Mouse (Mus musculus) hindbrain, embryonic 11.5 days (tissue): ENCODE measurements at regions not wholly inside any gene's neighbourhood (a gene's known extent, or its start where the extent isn't known, plus 50 kb on each side); places are given as distances from the start of the nearest gene placed in this dataset.

ENCODE experiments used
- ATAC-seq: fragments of 200-750 bp; cut with Nextera tagmentation; 2 replicates; pipeline ENCODE4 v1.8.0; 2017; ENCODE audit warnings: mild to moderate bottlenecking, moderate TSS enrichment, moderate library complexity; ENCODE audit not compliant: low FRiP score
- DNase-seq: peaks from one replicate; pipeline ENCODE4 v3.0.0-alpha.2; 2015; ENCODE audit warnings: low spot score
- H3K27ac ChIP-seq: fragments of 300-500 bp; sonication (generic); 2 replicates; pipeline ENCODE4 v1.5.1; 2014; ENCODE audit warnings: mild to moderate bottlenecking, low read depth, low read length
- H3K27me3 ChIP-seq: fragments of 300-500 bp; sonication (generic); 2 replicates; pipeline ENCODE4 v1.6.1; 2014; ENCODE audit warnings: mild to moderate bottlenecking, low read length, moderate library complexity, mixed read lengths; ENCODE audit not compliant: control insufficient read depth, insufficient read depth
- H3K36me3 ChIP-seq: fragments of 300-500 bp; sonication (generic); 2 replicates; pipeline ENCODE4 v1.6.1; 2014; ENCODE audit warnings: mild to moderate bottlenecking, low read length, moderate library complexity, mixed read lengths; ENCODE audit not compliant: control insufficient read depth, insufficient read depth
- H3K4me1 ChIP-seq: fragments of 300-500 bp; sonication (generic); replicated peaks from 2 replicates; pipeline ENCODE4 v1.6.1; 2014; ENCODE audit warnings: low read length, mixed read lengths; ENCODE audit not compliant: control insufficient read depth, insufficient read depth
- H3K4me2 ChIP-seq: fragments of 300-500 bp; sonication (generic); replicated peaks from 2 replicates; pipeline ENCODE4 v1.6.1; 2014; ENCODE audit warnings: mild to moderate bottlenecking, low read depth, low read length
- H3K4me3 ChIP-seq: fragments of 300-500 bp; sonication (generic); 2 replicates; pipeline ENCODE4 v1.5.1; 2014; ENCODE audit warnings: low read depth, low read length
- H3K9ac ChIP-seq: fragments of 300-500 bp; sonication (generic); 2 replicates; pipeline ENCODE4 v1.6.1; 2014; ENCODE audit warnings: low read depth, low read length
- H3K9me3 ChIP-seq: fragments of 300-500 bp; sonication (generic); 2 replicates; pipeline ENCODE4 v1.6.1; 2016; ENCODE audit warnings: low read length; ENCODE audit not compliant: control insufficient read depth
- WGBS: fragments of 180-500 bp; shearing (Covaris S2); extraction: QIAGEN DNeasy Blood & Tissue Kit; methylation state at CpG from one replicate; pipeline ENCODE4 v1.1.7; 2014; 5-methylcytosine and 5-hydroxymethylcytosine counted together

- Histone ChIP-seq H3K27ac (no peak overlapping the region), H3K4me1 (no peaks in the 10 kb centered on the region), H3K27me3 (no peaks in the 10 kb centered on the region), H3K9ac (no peak overlapping the region), H3K9me3 (no peaks in the 10 kb centered on the region), H3K4me3 (no peak overlapping the region), H3K4me2 (no peak overlapping the region), H3K36me3 (no peaks in the 10 kb centered on the region)
- DNase-seq (no peak), ATAC-seq (no peak)
- 0% methylated on average over 1 of the region's 1 CpGs for WGBS
Measured at GRCm38 (mm10) chr6:49606028-49606427, 210.6 kb downstream of the Stk31 start.

GRCm38 (mm10) chr6:49606626-49607158 lies 211.3 kb downstream of the Stk31 start:
- H3K27me3 ChIP-seq: no peaks in the 10 kb centered on the region
- WGBS: 36% methylated on average over 9 of the region's 9 CpGs
- H3K36me3 ChIP-seq: no peaks in the 10 kb centered on the region
- DNase-seq: no peak
- no peaks in the 10 kb centered on the region for H3K4me1 ChIP-seq
- H3K9ac ChIP-seq: no peak overlapping the region
- H3K4me2 ChIP-seq: no peak overlapping the region
- no peak for ATAC-seq
- H3K27ac ChIP-seq: no peak overlapping the region
- H3K4me3 ChIP-seq: no peak overlapping the region
- H3K9me3 ChIP-seq: no peaks in the 10 kb centered on the region

GRCm38 (mm10) chr6:49624080-49624479 lies 198.4 kb upstream of the Npy start:
- Histone ChIP-seq H3K27ac (no peak overlapping the region), H3K9ac (no peak overlapping the region), H3K36me3 (no peaks in the 10 kb centered on the region), H3K4me2 (no peak overlapping the region), H3K4me3 (no peak overlapping the region), H3K9me3 (no peaks in the 10 kb centered on the region), H3K27me3 (no peaks in the 10 kb centered on the region), H3K4me1 (no peaks in the 10 kb centered on the region)
- DNase-seq (no peak), ATAC-seq (no peak)
- WGBS: 93% methylated on average over 2 of the region's 2 CpGs

- no peak for ATAC-seq
- DNase-seq: no peak
- no peaks in the 10 kb centered on the region for H3K4me1 ChIP-seq
- H3K9me3 ChIP-seq: no peaks in the 10 kb centered on the region
- H3K27ac ChIP-seq: no peak overlapping the region
- H3K27me3 ChIP-seq: no peaks in the 10 kb centered on the region
- H3K9ac ChIP-seq: no peak overlapping the region
- no peak overlapping the region for H3K4me2 ChIP-seq
- no peak overlapping the region for H3K4me3 ChIP-seq
- WGBS: 88% methylated on average over 5 of the region's 5 CpGs
- H3K36me3 ChIP-seq: no peaks in the 10 kb centered on the region
Measured at GRCm38 (mm10) chr6:49624564-49624963, 197.9 kb upstream of the Npy start.

GRCm38 (mm10) chr6:49633470-49634095 lies 188.9 kb upstream of the Npy start:
- peak; percentile 18 for DNase-seq
- H3K27ac ChIP-seq: no peak overlapping the region
- 55% methylated on average over 5 of the region's 5 CpGs for WGBS

GRCm38 (mm10) chr6:49637654-49638053 lies 184.9 kb upstream of the Npy start:
- Histone ChIP-seq H3K27ac (no peak overlapping the region), H3K9me3 (no peaks in the 10 kb centered on the region), H3K4me3 (no peak overlapping the region), H3K4me1 (no peaks in the 10 kb centered on the region), H3K9ac (no peak overlapping the region), H3K4me2 (no peak overlapping the region), H3K36me3 (no peaks in the 10 kb centered on the region), H3K27me3 (no peaks in the 10 kb centered on the region)
- WGBS: 85% methylated on average over 2 of the region's 2 CpGs
- ATAC-seq (no peak), DNase-seq (no peak)

More at GRCm38 (mm10) chr6:49633470-49634095, 188.9 kb upstream of the Npy start:
- Histone ChIP-seq H3K4me3 (no peak overlapping the region), H3K4me1 (no peaks in the 10 kb centered on the region), H3K27me3 (no peaks in the 10 kb centered on the region), H3K4me2 (no peak overlapping the region), H3K9me3 (no peaks in the 10 kb centered on the region), H3K36me3 (no peaks in the 10 kb centered on the region), H3K9ac (no peak overlapping the region)
- no peak for ATAC-seq

- no peaks in the 10 kb centered on the region for H3K36me3 ChIP-seq
- H3K4me1 ChIP-seq: no peaks in the 10 kb centered on the region
Measured at GRCm38 (mm10) chr6:49641256-49641655, 181.3 kb upstream of the Npy start.

GRCm38 (mm10) chr6:49654541-49655130 lies 167.9 kb upstream of the Npy start:
- DNase-seq: no peak
- 84% methylated on average over 10 of the region's 10 CpGs for WGBS
- H3K27ac ChIP-seq: no peak overlapping the region
- ATAC-seq: no peak
- H3K4me2 ChIP-seq: no peak overlapping the region
- no peak overlapping the region for H3K4me3 ChIP-seq
- no peak overlapping the region for H3K9ac ChIP-seq
- no peaks in the 10 kb centered on the region for H3K27me3 ChIP-seq
- no peaks in the 10 kb centered on the region for H3K9me3 ChIP-seq
- no peaks in the 10 kb centered on the region for H3K36me3 ChIP-seq
- H3K4me1 ChIP-seq: no peaks in the 10 kb centered on the region

More at GRCm38 (mm10) chr6:49641256-49641655, 181.3 kb upstream of the Npy start:
- DNase-seq: no peak
- no peak overlapping the region for H3K9ac ChIP-seq
- ATAC-seq: no peak
- H3K27ac ChIP-seq: no peak overlapping the region
- 83% methylated on average over 5 of the region's 5 CpGs for WGBS
- no peak overlapping the region for H3K4me2 ChIP-seq
- H3K4me3 ChIP-seq: no peak overlapping the region
- H3K27me3 ChIP-seq: no peaks in the 10 kb centered on the region
- H3K9me3 ChIP-seq: no peaks in the 10 kb centered on the region

- Histone ChIP-seq H3K27ac (no peak overlapping the region), H3K4me2 (no peak overlapping the region), H3K36me3 (no peaks in the 10 kb centered on the region), H3K27me3 (no peaks in the 10 kb centered on the region), H3K4me3 (no peak overlapping the region), H3K4me1 (no peaks in the 10 kb centered on the region), H3K9me3 (no peaks in the 10 kb centered on the region), H3K9ac (no peak overlapping the region)
- no peak for DNase-seq
- ATAC-seq: no peak
- WGBS: 81% methylated on average over 5 of the region's 5 CpGs
Measured at GRCm38 (mm10) chr6:49655241-49655640, 167.3 kb upstream of the Npy start.
